Mouse (Mus musculus): Measurements from ENCODE around the gene C1ql1.

DNA sequence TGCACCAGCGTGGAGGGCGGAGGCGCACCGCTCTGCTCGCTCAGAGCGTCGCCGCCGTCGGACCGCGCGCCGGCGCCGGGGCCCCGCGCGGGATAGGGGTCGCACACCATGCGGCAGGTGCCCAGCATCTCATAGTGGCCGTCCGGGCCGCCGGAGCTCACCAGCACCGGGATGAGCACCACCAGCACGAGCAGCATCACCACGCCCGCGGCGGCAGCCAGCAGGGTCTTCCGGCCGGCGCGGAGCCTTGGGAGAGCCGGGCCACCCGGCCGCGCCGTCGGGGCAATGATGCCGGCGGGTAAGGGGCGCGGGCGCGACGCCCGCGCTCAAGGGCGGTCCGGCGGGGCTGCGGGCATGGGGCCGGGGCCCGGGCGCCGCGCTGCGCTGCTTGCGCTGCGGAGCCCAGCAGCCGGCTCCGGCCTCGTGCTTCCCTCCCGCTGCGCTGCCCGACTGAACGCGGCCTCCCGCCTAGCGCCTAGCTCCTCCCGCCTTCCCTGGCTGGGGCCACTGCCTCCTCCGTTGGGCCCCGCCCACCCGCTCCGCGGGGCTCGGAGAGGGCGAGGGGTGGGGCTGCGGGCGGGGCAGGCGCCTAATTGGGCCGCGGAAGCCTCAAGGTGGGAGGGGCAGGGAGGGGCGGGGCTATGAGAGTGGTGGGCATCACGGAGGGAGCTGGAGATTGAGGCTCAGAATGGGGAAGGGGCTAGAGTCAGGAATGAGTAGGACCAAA is at the start of gene C1ql1:
- no peak for TF ChIP-seq MYOG (IDR thresholded peaks at IDR 0.05; ENCODE audit: control insufficient read depth, extremely low read depth, insufficient read length)
- TF ChIP-seq CTCF (IDR thresholded peaks at IDR 0.05; ENCODE audit: control insufficient read depth, insufficient read depth, insufficient read length), result no peak
- TF ChIP-seq USF1 (IDR thresholded peaks at IDR 0.05; ENCODE audit: low read depth), result no peak

Data from C2C12 (cell line).